Mouse (Mus musculus) adrenal gland, postnatal 25 days (tissue): ENCODE measurements at regions not wholly inside any gene's neighbourhood (a gene's known extent, or its start where the extent isn't known, plus 50 kb on each side); places are given as distances from the start of the nearest gene placed in this dataset.

Source experiments
- DNase-seq: peaks from one replicate; pipeline ENCODE4 v3.0.0; 2021; ENCODE audit warnings: mixed read lengths

DNA sequence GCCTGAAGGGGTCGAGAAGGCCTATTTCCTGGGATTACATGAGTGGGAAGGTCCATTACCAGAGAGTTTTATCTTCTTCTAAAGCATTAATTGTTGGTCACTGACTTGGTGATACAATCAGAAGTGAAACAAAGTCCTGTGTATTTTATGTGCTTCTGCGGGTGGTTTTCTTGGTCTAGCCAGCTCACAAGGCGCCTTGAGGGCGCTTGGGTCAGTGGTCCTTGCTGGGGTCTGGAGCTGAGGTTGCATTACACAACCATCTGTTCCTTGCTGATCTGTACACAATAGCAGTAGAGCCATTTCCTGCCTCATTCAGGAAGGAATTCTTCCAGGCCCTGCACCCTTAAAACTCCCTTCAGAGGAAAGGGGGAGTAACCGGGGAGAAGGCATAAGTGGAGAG, 116.9 kb upstream of the Neo1 start:
- DNase-seq = no peak

DNA sequence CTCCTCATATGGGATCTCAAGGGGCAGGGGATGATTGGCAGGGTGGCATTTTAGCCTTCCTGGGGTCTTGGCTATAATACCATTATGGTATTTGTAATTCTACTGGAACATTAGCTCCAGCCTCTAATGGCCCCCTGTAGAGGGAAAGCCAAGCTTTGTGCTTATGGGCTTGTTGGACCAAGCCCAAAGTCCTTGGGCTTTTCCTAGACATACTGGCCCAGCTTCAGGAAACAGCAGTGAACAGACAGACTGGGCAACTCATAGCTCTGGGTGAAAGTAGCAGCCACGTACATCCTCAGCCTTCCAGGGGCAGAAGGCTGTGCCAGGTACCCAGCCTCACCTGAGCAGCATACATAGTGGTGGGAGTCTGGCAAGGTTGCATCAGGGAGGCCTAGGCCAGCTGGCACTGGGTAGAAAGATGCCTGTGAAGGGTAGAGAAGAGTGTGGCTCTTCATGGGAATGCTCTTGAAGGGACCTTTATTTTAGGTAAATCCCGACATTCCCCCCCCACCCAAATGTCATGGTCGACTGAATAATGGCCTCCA, 108.1 kb upstream of the Neo1 start:
- no peak for DNase-seq

- no peak for DNase-seq
Observed at GRCm38 (mm10) chr9:59143610-59144009, 107.4 kb upstream of the Neo1 start.

- DNase-seq = no peak
Observed at GRCm38 (mm10) chr9:59134171-59135041, 98.2 kb upstream of the Neo1 start.

DNA sequence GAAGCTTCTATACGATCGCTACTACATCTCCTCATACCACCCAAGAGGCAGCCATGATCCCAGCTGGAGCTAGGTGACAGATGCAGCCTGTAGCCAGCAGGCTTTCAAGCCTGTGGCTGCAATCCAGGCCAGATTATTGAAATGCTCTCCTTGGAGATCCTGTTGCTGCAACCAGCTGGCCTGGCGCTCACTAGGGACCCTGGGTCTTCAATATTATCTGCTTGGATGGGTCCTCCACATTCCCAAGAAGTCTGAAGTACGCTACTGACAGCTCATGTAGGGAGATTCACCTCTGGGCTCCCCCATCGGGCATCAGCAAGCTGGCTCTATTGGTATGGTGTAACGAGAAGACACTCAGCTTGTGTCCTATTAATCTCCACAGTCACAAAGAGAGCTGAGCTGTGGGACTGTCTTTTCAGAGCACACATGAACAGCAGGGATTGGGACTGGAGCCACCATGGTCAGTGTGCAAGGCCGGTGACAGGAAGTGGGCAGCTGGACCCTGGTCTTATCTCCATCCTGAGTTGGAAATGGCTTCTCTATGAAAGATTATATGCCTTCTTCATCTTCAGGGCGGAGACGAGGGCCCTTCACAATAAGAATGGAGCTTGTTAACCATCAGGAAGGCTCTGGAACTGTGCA, 93.6 kb upstream of the Neo1 start:
- DNase-seq = no peak

DNA sequence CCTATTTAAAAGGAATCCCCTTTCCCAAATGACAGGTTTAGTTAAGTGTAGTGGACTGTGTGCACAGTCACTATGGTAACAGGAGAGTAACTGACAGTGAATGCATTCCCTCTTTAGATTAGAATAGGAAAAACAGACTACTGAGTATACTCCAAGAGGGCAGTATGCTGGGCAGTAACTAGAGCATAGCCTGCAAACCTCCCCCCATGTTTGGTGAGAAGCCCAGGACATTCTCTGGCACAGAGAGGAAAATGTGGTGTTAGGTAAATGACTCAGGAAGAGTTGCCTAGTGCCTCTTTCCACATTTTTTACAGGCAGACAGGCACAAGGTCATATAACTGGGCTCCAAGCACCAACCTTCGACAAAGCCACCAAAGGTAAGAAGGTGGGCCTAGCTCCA, 93.0 kb upstream of the Neo1 start:
- DNase-seq = no peak

DNA sequence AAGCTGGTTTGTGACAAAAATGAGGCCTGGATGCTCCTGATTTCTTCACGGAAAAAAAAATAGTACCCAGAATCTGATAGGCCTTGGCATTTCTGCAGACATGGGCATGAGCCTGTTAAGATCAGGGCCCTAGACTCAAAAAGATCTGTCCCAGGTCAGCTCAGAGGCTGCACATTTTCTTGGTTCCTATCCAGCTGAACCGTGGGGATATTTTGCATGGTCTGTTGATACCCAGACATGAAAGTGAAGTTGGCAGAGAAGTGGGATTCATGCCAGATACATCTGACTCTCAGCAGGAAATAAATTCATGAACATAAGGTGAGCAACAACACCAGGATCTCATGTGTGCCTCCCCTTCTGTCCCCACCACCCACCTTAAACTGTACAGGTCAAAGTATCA, 91.8 kb upstream of the Neo1 start:
- DNase-seq = no peak

DNA sequence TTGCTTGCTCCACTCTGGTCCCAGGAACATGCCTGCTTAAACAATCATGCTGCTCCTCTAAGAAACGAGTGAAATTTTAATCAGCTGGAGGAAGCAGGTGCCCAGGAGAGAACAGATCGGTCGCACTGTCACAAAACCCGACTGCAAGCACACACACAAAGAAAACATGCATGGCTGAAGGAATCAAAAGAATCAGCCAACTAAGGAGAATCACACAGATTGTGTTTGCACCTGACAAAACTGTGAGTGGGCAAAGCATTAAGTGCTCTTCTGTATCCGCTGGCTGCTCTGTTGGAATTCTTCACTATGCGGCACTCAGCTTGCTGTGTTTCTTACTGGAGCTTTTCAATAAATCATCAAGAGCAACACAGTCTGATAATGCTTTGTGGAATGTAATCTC, 89.6 kb upstream of the Neo1 start:
- no peak for DNase-seq

DNA sequence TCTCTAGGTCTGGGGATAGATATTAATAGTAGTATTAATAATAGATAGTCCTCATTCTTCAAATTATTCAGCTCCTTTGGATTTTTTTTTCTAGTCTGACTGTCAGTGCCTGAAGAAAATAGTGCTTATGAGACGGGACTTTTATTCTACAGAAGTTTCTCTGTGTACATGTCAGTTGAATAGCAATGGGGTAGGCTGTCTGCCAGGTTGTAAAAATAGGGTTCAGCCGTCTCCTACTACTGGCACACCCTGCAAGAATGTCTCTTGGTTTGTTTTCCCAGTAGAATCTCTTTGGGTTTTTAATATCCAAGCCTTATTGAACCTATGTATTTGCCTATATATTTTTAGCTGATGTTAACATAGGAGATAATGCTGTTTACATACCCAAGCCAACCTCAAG, 80.3 kb upstream of the Neo1 start:
- DNase-seq = no peak

- no peak for DNase-seq
Observed at GRCm38 (mm10) chr9:59113859-59114258, 77.6 kb upstream of the Neo1 start.

- no peak for DNase-seq
Observed at GRCm38 (mm10) chr9:59099738-59100137, 63.5 kb upstream of the Neo1 start.

GRCm38 (mm10) chr9:59097564-59097963, 61.3 kb upstream of the Neo1 start:
- no peak for DNase-seq

DNA sequence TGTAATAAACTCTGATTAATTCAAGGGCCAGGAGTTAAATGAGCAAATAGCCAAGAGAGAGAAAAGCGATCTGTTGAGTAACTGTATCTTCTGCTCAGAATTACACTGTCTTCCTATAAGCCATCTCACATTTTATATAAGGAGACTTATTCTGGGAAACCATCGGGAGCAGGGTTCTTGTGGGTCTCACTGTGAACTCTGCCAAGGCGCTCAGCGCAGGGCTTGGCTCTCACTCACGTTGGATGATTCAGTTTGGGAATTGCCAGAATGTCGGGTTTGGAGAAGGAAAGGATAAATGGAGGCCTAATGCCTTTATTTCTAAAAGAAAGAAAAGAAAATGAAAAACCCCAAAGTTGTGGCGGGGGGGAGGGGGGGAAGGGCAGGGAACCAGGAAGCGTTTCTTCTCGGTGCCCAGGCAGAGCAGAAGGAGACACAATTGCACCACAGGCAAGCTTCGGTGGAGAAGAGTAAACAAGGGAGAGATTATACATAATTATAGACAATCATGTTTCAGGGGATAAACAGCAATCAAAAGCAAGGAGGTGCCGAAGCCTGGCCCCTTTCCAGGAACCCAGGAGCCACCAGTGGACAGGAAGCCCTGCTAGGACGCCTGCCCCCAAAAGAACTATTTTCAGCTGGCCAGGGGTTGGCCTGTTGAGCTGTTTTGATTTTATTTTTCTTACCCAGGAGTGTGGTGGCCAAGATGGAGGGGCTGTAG, 60.5 kb upstream of the Neo1 start:
- no peak for DNase-seq

DNA sequence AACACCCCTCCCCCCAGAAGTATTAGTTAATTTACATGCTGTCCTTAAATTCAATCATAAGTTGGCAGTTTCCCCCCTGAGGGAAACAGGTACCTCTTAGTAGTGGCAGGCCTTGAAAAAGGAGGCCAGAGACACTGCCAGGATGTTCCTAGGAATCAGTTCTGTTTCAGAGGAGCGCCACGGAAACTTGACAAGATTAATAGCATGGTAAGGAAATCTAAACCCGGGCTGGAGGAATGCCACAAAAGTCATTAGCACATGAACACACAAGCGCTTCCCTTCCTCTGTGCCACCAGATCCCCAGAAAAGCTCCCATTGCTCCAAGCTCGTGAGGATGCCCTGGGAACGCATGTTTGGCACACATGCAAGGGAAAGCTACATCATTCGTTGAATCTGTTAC, 59.4 kb upstream of the Neo1 start:
- DNase-seq = no peak

- DNase-seq = no peak
Observed at GRCm38 (mm10) chr9:59094106-59094505, 57.9 kb upstream of the Neo1 start.

GRCm38 (mm10) chr9:59091179-59091578, 54.9 kb upstream of the Neo1 start:
- peak; percentile 14 for DNase-seq

DNA sequence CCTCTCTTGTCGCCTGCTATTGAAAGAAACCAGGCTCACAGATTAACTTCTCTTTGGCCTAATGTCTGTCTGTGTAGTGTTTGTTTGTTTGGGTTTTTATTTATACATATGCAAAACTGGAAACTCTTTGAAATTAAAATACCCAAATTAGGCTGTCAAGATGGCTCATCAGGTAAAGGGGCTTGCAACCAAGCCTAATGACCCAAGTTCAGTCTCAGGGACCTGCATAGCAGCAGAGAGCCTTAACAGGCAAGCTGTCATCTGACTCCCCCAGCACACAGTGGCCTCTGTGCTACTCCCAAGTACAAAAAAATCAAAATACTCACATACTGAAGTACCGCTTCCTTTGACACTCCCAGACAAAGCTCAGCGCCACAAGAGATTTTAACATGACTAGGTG, 51.5 kb upstream of the Neo1 start:
- DNase-seq = no peak

- DNase-seq = no peak
Observed at GRCm38 (mm10) chr9:59087112-59087511, 50.9 kb upstream of the Neo1 start.

DNA sequence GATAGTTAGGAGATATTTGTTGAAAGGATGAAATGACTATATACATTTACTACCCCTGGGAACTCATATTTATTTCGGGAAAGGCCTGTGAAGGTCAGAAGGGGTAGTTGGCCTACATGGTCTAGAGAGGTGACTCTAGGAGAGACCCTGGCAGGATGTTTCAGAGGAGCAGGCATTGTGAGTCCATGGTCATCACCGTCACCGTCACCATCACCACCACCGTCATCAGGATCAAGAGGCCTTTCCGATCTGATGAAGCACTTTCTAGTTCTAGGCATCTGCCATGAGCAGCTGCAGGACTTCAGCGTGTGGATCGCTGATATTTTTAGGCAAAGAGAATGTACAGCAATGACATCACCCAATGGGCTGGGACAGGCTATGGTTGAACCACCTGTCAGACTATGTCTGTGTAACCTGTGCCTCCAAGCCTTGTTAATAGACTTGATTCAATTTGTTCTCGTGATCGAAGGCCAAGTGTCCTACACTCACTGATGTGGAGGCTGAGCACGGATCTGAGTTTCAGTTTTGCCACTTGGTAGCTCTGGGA, 50.4 kb upstream of the Neo1 start:
- no peak for DNase-seq
